Mouse (Mus musculus): ENCODE results near the gene Ppp1r3d. TPM values are rescaled to one million over a fixed set of nuclear protein-coding genes. Genes with fewer than 3 reads are reported as not detected.

The Ppp1r3d gene
- polyA plus RNA-seq, 1 experiment from 2014 or later: 1.1 TPM

DNA sequence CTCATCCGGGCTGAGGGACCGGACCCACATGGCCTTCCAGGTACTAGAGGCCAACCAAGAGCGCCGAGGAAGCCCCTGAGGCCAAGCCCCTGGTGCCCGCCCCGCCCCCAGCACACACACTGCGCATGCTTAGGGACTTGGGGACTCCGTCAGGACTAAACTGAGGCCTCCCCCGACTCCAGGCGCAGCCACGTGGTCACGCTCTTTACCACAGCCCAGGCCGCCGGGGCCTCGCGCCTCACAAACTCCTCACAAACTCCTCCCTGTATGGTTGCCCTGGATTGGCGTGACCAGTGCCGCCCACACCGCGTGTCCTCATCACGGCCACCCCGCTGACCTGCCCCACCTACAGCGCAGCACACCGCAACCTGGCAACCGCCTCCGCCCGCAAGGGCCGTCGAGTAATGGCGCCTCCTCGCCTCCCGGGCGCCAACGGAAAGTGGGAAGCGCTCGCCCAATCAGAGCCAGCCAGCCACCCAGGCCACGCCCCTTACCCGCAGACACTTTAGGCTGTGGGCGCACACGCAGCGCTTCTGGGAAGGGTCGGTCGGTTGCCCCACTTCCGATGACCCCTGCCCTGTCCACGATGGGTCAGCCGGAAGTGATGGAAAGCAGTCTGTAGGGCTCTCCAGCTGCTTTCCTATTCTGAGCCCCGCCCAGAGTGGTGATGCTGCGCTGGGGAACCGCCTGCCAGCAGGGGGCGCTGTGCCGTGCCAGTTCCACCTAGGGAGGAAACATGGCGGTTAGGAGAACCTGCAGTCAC, 7.0 kb downstream of the Ppp1r3d start, which contains the start of gene Sycp2:
Gene Sycp2 (minus strand): TSS at position 633 of the 763 bp plus-strand sequence.
- Histone ChIP-seq H3K27ac (ENCODE audit: low read depth, low read length) (no peak within 1 kb of the TSS), H3K4me2 (no peak within 1 kb of the TSS), H3K4me1 (ENCODE audit: control insufficient read depth, insufficient read depth, low read length) (no peaks in the 10 kb centered on the region), H3K9ac (ENCODE audit: low read length) (no peak within 1 kb of the TSS), H3K4me3 (ENCODE audit: low read depth, low read length) (no peak within 1 kb of the TSS), H3K36me3 (ENCODE audit: control insufficient read depth, insufficient read depth, low read length) (no peaks in the 10 kb centered on the region), H3K9me3 (ENCODE audit: control insufficient read depth, low read length) (no peaks in the 10 kb centered on the region), H3K27me3 (ENCODE audit: control insufficient read depth, insufficient read depth, low read length) (no peaks in the 10 kb centered on the region)
- ATAC-seq (ENCODE audit: low FRiP score) (peak; percentile 59), DNase-seq (ENCODE audit: low spot score, missing footprints) (no peak)
- 86% methylated on average over 52 of the region's 52 CpGs for WGBS

Other genes with a start within 250 kb of the Ppp1r3d start
- not detected in 2 replicates for gene Sycp2, start 6.8 kb downstream of the Ppp1r3d start, polyA plus RNA-seq (2014; fragmentation: Nextera tagmentation; extraction: Ambion mirVana)
- 1.2 and 1.6 TPM in 2 replicates for gene Fam217b, start 52 bp upstream of the Ppp1r3d start, polyA plus RNA-seq (2014; fragmentation: Nextera tagmentation; extraction: Ambion mirVana)
- gene Cdh26, start 16.1 kb upstream of the Ppp1r3d start, polyA plus RNA-seq (2014; fragmentation: Nextera tagmentation; extraction: Ambion mirVana): 0.14 TPM in 1 of 2 replicates, not detected in the other

Data from midbrain, embryonic 11.5 days (tissue).